ENCODE assay signal across 8 mouse cellular contexts in genomic region chr6:83108762-83109668, GRCm38 (mm10). TPM values are rescaled to one million over a fixed set of nuclear protein-coding genes. Genes with fewer than 3 reads are reported as not detected.
DNase-seq lines count a peak whose midpoint lies in the region; ATAC-seq and TF ChIP-seq lines count a peak whose summit lies in the region.

Gene Mrpl53 (plus strand): TSS chr6:83109040.

- peak within 1 kb of the TSS; percentile 87 for H3K4me2 ChIP-seq in hindbrain, embryonic 11.5 days (replicated peaks; ENCODE audit: low read depth, low read length)

- TF ChIP-seq CTCF in G1E (IDR thresholded peaks at IDR 0.05; ENCODE audit: low read depth, low read length) = no peak

- peak; percentile 86 for DNase-seq in G1E (ENCODE audit: low spot score)
- peak; percentile 85 for DNase-seq in cerebellum, adult 9-11 months
- peak; percentile 72 to 78 for DNase-seq in frontal cortex, postnatal 10 days (ENCODE audit: low spot score in 2 of 2)
- DNase-seq in hindbrain, embryonic 11.5 days (ENCODE audit: low spot score) = peak; percentile 88
- peak; percentile 78 to 82 for DNase-seq in layer of hippocampus, postnatal 14 days (ENCODE audit: low spot score in 2 of 2)
- DNase-seq in lung, postnatal 10 days = peak; percentile 87
- peak; percentile 80 for DNase-seq in ovary, postnatal 14 days (ENCODE audit: low spot score)
- peak; percentile 61 for DNase-seq in thymus, postnatal 0 days (ENCODE audit: low spot score)

- WGBS in hindbrain, embryonic 11.5 days = under 1% methylated on average over 76 of the region's 76 CpGs

- peaks cover 57% of the 10 kb centered on the region for H3K4me1 ChIP-seq in G1E (ENCODE audit: insufficient read depth, low read depth, low read length)
- H3K4me1 ChIP-seq in hindbrain, embryonic 11.5 days (replicated peaks; ENCODE audit: control insufficient read depth, insufficient read depth, low read length) = peaks cover 5% of the 10 kb centered on the region; the same call in 1 of the 2 replicates

- H3K27me3 ChIP-seq in G1E (ENCODE audit: insufficient read depth, low read length) = no peaks in the 10 kb centered on the region
- H3K27me3 ChIP-seq in hindbrain, embryonic 11.5 days (ENCODE audit: control insufficient read depth, insufficient read depth, low read length) = no peaks in the 10 kb centered on the region

- H3K4me3 ChIP-seq in G1E (ENCODE audit: low read depth, low read length) = peak within 1 kb of the TSS; percentile 100
- H3K4me3 ChIP-seq in hindbrain, embryonic 11.5 days (ENCODE audit: low read depth, low read length) = peak within 1 kb of the TSS; percentile 94

- peaks cover 81% of the 10 kb centered on the region for H3K36me3 ChIP-seq in G1E (replicated peaks)
- no peaks in the 10 kb centered on the region for H3K36me3 ChIP-seq in hindbrain, embryonic 11.5 days (ENCODE audit: control insufficient read depth, insufficient read depth, low read length)

- no peaks in the 10 kb centered on the region for H3K9me3 ChIP-seq in G1E (replicated peaks)
- H3K9me3 ChIP-seq in hindbrain, embryonic 11.5 days (ENCODE audit: control insufficient read depth, low read length) = no peaks in the 10 kb centered on the region

- peak; percentile 71 for ATAC-seq in G1E (ENCODE audit: extremely low read depth, insufficient number of reproducible peaks, low FRiP score, poor library complexity, severe bottlenecking)
- peak; percentile 89 for ATAC-seq in hindbrain, embryonic 11.5 days (ENCODE audit: low FRiP score)

- H3K27ac ChIP-seq in hindbrain, embryonic 11.5 days (ENCODE audit: low read depth, low read length) = peak within 1 kb of the TSS; percentile 74

- peak within 1 kb of the TSS; percentile 90 for H3K9ac ChIP-seq in hindbrain, embryonic 11.5 days (ENCODE audit: low read depth, low read length)

RNA-seq across cellular contexts. Expression of gene Mrpl53, which starts in this region (rescaled TPM):
- total RNA-seq in G1E (2014; fragmentation: Nextera tagmentation) (17.5 and 22.1 TPM in 2 replicates), G1E (2017) (28.5 and 32.5 TPM in 2 replicates)
- 43.2 and 51.2 TPM in 2 replicates for polyA plus RNA-seq in G1E (2012)
- polyA plus RNA-seq in hindbrain, embryonic 11.5 days (2014; fragmentation: Nextera tagmentation; extraction: Ambion mirVana) = 127 TPM in 2 replicates
- total RNA-seq in layer of hippocampus, postnatal 14 days (2021) = 10 to 100 TPM; 62.5 to 62.7 TPM
- polyA plus RNA-seq in thymus, postnatal 0 days (2015; fragmentation: Nextera tagmentation; extraction: Ambion mirVana) = 101 and 107 TPM in 2 replicates

Comparison
In these comparisons a context has a peak if more than half of its experiments do, and no peak if none do; other contexts are left out.
1. Peak in every context shown above with its lines: DNase-seq, ATAC-seq, H3K4me3 ChIP-seq and H3K27ac ChIP-seq.